Mouse (Mus musculus) erythroblast, embryonic 14.5 days (primary cell): ENCODE results near the gene Syne2.

ENCODE experiments used
- GATA1 ChIP-seq: IDR thresholded peaks from 2 replicates; pipeline ENCODE4 v1.6.1; 2012; ENCODE audit warnings: low read length, inconsistent platforms, mixed read lengths
- TAL1 ChIP-seq: IDR thresholded peaks from 3 replicates; pipeline ENCODE4 v1.6.1; 2012; ENCODE audit warnings: low read length, inconsistent platforms, mixed read lengths

- TF ChIP-seq TAL1: no peak
- no peak for TF ChIP-seq GATA1
Measured at GRCm38 (mm10) chr12:75826699-75827353, 8.9 kb downstream of the Syne2 start.
